ENCODE assay signal across 22 mouse cellular contexts in the genomic region with DNA sequence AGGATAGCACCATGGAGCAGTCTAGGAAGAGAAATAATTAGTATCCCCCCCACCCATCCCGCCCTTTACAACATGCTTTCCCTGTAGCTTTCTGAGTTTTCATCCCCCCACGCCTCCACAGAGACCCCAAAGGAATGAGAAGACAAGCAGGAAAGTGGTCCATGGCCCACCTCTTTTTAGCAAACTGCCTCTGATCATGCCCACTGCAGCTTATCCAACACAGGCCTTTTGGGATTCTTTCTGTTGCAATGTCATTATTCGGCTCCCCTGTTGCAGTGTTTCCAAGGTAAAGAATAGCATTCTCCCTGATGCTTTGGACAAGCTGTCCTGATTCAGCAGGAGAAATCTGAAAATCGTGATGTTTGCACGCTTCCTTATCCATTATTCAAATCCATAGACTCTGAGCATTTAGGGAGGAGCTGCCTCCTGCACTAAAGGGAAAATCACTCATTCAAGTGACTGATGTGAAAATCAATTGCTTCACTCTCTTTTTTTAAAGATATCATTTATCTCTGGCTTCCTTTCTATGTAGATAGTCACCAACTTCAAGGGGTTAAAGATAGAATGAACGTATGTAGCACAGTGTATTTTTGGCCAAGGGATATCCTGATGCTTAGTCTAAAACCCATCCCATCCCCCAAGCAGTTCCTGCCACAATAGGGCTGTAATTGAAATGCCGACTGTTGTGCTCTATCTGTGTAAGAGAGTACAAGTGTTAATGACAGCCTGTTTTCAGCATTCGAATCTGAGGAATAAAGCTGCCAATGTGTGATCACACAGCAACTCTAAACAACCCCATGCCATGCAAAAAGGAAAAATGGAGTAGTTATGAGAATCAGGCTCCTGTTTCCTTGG.
DNase-seq lines count a peak whose midpoint lies in the region; ATAC-seq lines count a peak whose summit lies in the region.
"Had no signal": no experiment of that assay in that cellular context is flagged by ENCODE, and none has a peak within 500 bp of the region (broad histone marks: within the 10 kb centered on the region; RNA-seq: fewer than 3 reads in every experiment).

No protein-coding gene starts in this region.

- peaks cover 11% of the 10 kb centered on the region; the same call in 1 of the 2 replicates for H3K4me1 ChIP-seq in hindbrain, embryonic 12.5 days
- H3K4me1 ChIP-seq in hindbrain, embryonic 10.5 days (replicated peaks), result peaks cover 18% of the 10 kb centered on the region
- peaks cover 13% of the 10 kb centered on the region for H3K4me1 ChIP-seq in forebrain, embryonic 12.5 days
- peaks cover 19% of the 10 kb centered on the region for H3K4me1 ChIP-seq in forebrain, embryonic 16.5 days (replicated peaks; ENCODE audit: control insufficient read depth, insufficient read depth, low read length)
- H3K4me1 ChIP-seq in midbrain, embryonic 13.5 days (replicated peaks), result peaks cover 12% of the 10 kb centered on the region
- H3K4me1 ChIP-seq: heart, embryonic 12.5 days; limb, embryonic 10.5 days had no signal

- no peak overlapping the region for H3K4me2 ChIP-seq in hindbrain, embryonic 12.5 days (replicated peaks)
- H3K4me2 ChIP-seq in forebrain, embryonic 12.5 days, result no peak overlapping the region
- H3K4me2 ChIP-seq in forebrain, embryonic 16.5 days (ENCODE audit: low read length), result no peak overlapping the region
- no peak overlapping the region for H3K4me2 ChIP-seq in midbrain, embryonic 13.5 days (replicated peaks)
- H3K4me2 ChIP-seq: heart, embryonic 12.5 days; hindbrain, embryonic 15.5 days had no signal

- no peak for DNase-seq in hindbrain, embryonic 10.5 days (ENCODE audit: low spot score)
- no peak for DNase-seq in B cell, adult 2 months
- no peak for DNase-seq in cerebellum, postnatal 10 days
- DNase-seq: embryo, embryonic 11 days; gastrocnemius, postnatal 14 days; heart, adult 11 months; heart, postnatal 10 days; kidney, adult 9 months; kidney, postnatal 4 days; liver, postnatal 0 days; spleen, adult 18-20 months had no signal

- WGBS in hindbrain, embryonic 12.5 days, result 52% methylated on average over 8 of the region's 8 CpGs
- WGBS in hindbrain, embryonic 10.5 days, result 55% methylated on average over 8 of the region's 8 CpGs
- 55% methylated on average over 8 of the region's 8 CpGs for WGBS in forebrain, embryonic 12.5 days
- 39% methylated on average over 8 of the region's 8 CpGs for WGBS in forebrain, embryonic 16.5 days
- WGBS in midbrain, embryonic 13.5 days, result 36% methylated on average over 8 of the region's 8 CpGs

- no peaks in the 10 kb centered on the region for H3K36me3 ChIP-seq in hindbrain, embryonic 12.5 days
- H3K36me3 ChIP-seq in hindbrain, embryonic 10.5 days, result no peaks in the 10 kb centered on the region
- no peaks in the 10 kb centered on the region for H3K36me3 ChIP-seq in forebrain, embryonic 12.5 days (replicated peaks)
- H3K36me3 ChIP-seq in forebrain, embryonic 16.5 days (ENCODE audit: control insufficient read depth, insufficient read depth), result no peaks in the 10 kb centered on the region
- H3K36me3 ChIP-seq in midbrain, embryonic 13.5 days, result no peaks in the 10 kb centered on the region
- H3K36me3 ChIP-seq: heart, embryonic 12.5 days; hindbrain, embryonic 15.5 days; limb, embryonic 10.5 days had no signal

- no peak overlapping the region for H3K9ac ChIP-seq in hindbrain, embryonic 12.5 days
- no peak overlapping the region for H3K9ac ChIP-seq in forebrain, embryonic 12.5 days
- no peak overlapping the region for H3K9ac ChIP-seq in forebrain, embryonic 16.5 days (replicated peaks; ENCODE audit: low read depth, low read length)
- no peak overlapping the region for H3K9ac ChIP-seq in midbrain, embryonic 13.5 days (replicated peaks)
- H3K9ac ChIP-seq: heart, embryonic 12.5 days; hindbrain, embryonic 15.5 days; liver, postnatal 0 days had no signal

- no peak overlapping the region for H3K27ac ChIP-seq in hindbrain, embryonic 12.5 days
- H3K27ac ChIP-seq in hindbrain, embryonic 10.5 days, result no peak overlapping the region
- H3K27ac ChIP-seq in forebrain, embryonic 12.5 days, result no peak overlapping the region
- H3K27ac ChIP-seq in forebrain, embryonic 16.5 days (ENCODE audit: low read length), result peak overlapping the region; percentile 18; the same call in 1 of the 2 replicates
- peak overlapping the region; percentile 32; the same call in 1 of the 2 replicates for H3K27ac ChIP-seq in midbrain, embryonic 13.5 days
- H3K27ac ChIP-seq: hindbrain, embryonic 15.5 days; left cerebral cortex, adult 2 months; limb, embryonic 10.5 days had no signal

- peak; percentile 78; the same call in 1 of the 2 replicates for ATAC-seq in hindbrain, embryonic 12.5 days (ENCODE audit: low FRiP score)
- peak; percentile 72 for ATAC-seq in forebrain, embryonic 12.5 days (ENCODE audit: low FRiP score)
- peak; percentile 89 for ATAC-seq in forebrain, embryonic 16.5 days
- ATAC-seq in midbrain, embryonic 13.5 days, result peak; percentile 80
- ATAC-seq in CD4-positive, CD25-positive, alpha-beta regulatory T cell, adult 4 months, result no peak
- ATAC-seq: intestine, embryonic 16.5 days; liver, postnatal 0 days; lung, postnatal 0 days had no signal

- H3K9me3 ChIP-seq in hindbrain, embryonic 12.5 days (replicated peaks), result no peaks in the 10 kb centered on the region
- no peaks in the 10 kb centered on the region for H3K9me3 ChIP-seq in hindbrain, embryonic 10.5 days
- no peaks in the 10 kb centered on the region for H3K9me3 ChIP-seq in forebrain, embryonic 12.5 days
- H3K9me3 ChIP-seq in forebrain, embryonic 16.5 days (ENCODE audit: control insufficient read depth, low read length), result no peaks in the 10 kb centered on the region
- H3K9me3 ChIP-seq in midbrain, embryonic 13.5 days, result no peaks in the 10 kb centered on the region
- H3K9me3 ChIP-seq: heart, embryonic 12.5 days; hindbrain, embryonic 15.5 days; limb, embryonic 10.5 days had no signal

- no peaks in the 10 kb centered on the region for H3K27me3 ChIP-seq in hindbrain, embryonic 12.5 days
- H3K27me3 ChIP-seq in hindbrain, embryonic 10.5 days (ENCODE audit: insufficient read depth, poor library complexity, severe bottlenecking), result no peaks in the 10 kb centered on the region
- no peaks in the 10 kb centered on the region for H3K27me3 ChIP-seq in forebrain, embryonic 12.5 days
- no peaks in the 10 kb centered on the region for H3K27me3 ChIP-seq in forebrain, embryonic 16.5 days (replicated peaks; ENCODE audit: control insufficient read depth, insufficient read depth, low read length)
- H3K27me3 ChIP-seq in midbrain, embryonic 13.5 days, result no peaks in the 10 kb centered on the region
- H3K27me3 ChIP-seq: heart, embryonic 12.5 days; hindbrain, embryonic 15.5 days had no signal

- no peak overlapping the region for H3K4me3 ChIP-seq in hindbrain, embryonic 12.5 days
- no peak overlapping the region for H3K4me3 ChIP-seq in hindbrain, embryonic 10.5 days
- H3K4me3 ChIP-seq in forebrain, embryonic 12.5 days (replicated peaks), result no peak overlapping the region
- H3K4me3 ChIP-seq in forebrain, embryonic 16.5 days (replicated peaks; ENCODE audit: low read length), result no peak overlapping the region
- H3K4me3 ChIP-seq in midbrain, embryonic 13.5 days (replicated peaks), result no peak overlapping the region
- H3K4me3 ChIP-seq: heart, embryonic 12.5 days; hindbrain, embryonic 15.5 days; left cerebral cortex, adult 2 months; limb, embryonic 10.5 days had no signal

Comparison
In these comparisons a context has a peak if more than half of its experiments do, and no peak if none do; other contexts are left out.
1. H3K27ac ChIP-seq: peak in forebrain, embryonic 16.5 days (single experiment) and midbrain, embryonic 13.5 days (single experiment); none in hindbrain, embryonic 12.5 days (single experiment), hindbrain, embryonic 10.5 days (single experiment) and forebrain, embryonic 12.5 days (single experiment).